Mouse (Mus musculus) lung, postnatal 25 days (tissue): ENCODE measurements around the gene Tnik.

ENCODE experiments used
- DNase-seq: peaks from one replicate; pipeline ENCODE4 v3.0.0; 2022; ENCODE audit warnings: low spot score

Gene Tnik

DNA sequence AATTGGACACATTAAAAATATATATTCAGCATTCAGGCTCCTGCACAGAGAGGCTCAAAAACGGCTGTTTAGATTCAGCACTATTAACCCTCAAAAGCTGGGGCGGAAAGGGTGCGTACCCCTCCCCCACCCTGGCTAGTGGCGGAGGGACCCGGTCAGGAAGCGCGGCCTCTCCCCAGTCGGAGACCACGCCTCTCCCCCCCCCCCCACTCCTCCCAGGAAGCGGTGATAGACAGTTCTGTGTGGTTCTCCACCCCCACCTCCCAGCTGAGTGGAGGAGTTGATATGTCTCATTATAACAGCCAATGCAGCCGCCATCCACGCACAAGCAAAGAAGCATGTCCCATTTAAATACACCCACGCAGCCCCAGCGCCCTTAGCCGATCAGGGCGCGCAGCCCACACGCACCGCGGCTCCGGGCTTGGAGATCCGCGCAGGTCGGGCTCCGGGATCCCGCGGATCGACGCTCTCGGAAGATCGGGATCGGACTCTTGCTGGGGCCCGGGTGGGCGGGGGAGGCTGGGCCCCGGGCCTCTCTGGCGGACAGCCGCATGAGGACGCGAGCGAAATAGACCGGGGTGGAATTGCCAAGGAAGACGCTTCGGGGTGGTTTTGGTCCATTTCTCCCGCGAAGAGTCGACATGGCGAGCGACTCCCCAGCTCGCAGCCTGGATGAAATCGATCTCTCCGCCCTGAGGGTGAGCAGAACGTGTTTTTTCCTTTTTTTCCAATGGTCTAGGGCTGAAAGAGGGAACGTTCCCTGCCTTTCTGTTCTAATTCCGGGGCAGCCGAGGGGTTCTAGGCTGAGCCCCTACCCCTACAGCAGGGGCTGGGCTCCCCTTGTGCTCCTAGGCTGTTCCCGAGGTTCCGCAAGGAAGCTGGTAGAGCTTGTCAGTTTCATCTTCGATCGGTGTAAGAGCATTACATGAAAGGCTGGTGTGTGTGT lies at the start of gene Tnik:
Tnik (plus strand) TSS at position 213 of the 946 bp plus-strand sequence.
- DNase-seq, result peak; percentile 78

DNA sequence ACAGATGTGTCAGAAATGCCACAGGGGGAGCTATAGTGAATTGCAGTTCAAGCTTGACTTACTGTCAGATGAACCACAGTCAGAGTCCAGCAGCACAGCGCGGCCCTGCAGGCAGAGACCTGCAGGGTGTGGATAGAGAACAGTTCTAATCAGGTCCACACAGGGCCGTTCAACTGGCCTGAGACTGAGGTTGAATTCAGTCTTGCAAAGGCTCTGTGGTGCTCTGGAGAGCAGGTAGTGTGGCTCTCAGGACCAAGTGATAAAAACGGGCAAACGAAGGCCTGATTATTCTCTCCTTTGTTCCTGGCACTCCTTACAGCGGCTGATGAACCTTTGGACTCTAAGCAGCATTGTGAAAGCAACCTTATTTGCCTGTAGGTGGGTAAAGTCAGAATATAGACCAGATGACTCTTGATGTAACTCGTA lies 48.1 kb upstream of the Tnik start:
- DNase-seq, result no peak

DNA sequence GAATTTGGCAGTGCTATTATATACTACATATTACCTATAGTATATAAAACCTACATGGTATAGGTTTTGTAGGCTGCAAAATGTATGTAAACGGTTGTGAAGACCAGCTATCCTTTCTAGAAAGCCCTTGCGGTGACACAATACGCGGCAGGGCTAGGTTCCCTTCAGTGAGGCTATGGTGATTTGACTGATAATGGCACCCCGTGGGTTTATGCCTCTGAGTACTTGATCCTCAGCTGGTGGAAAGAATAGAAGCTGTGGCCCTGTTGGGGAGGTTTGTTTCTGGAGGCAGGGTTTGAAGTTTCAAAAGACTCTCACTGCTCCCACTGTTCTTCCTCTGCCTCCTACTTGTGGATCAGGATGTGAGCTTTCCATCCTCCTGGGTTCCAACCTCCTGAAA lies 46.0 kb upstream of the Tnik start:
- no peak for DNase-seq

GRCm38 (mm10) chr3:28219533-28219932 lies 43.5 kb upstream of the Tnik start:
- no peak for DNase-seq

DNA sequence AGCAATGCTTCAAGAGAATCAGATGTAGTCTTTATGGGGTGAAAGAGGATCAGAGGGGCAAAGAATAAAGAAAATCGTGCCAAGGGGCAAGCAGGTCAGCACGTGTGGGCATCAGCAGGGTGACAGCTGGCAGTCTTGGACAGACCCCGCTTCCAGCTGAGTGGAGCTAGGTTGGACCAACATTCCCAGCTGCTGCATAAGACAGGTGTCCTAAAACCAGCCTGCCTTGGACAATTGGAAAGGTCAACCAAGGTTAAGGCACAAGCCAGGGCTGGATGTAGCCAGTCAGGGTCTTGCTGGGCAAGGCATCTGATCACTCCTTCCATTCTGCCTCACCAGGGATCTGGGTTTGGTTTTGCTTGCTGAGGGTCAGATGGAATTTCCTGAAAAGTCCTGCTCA lies 43.0 kb upstream of the Tnik start:
- DNase-seq, result no peak

- DNase-seq, result no peak
Measured at GRCm38 (mm10) chr3:28224437-28225356, 38.3 kb upstream of the Tnik start.

DNA sequence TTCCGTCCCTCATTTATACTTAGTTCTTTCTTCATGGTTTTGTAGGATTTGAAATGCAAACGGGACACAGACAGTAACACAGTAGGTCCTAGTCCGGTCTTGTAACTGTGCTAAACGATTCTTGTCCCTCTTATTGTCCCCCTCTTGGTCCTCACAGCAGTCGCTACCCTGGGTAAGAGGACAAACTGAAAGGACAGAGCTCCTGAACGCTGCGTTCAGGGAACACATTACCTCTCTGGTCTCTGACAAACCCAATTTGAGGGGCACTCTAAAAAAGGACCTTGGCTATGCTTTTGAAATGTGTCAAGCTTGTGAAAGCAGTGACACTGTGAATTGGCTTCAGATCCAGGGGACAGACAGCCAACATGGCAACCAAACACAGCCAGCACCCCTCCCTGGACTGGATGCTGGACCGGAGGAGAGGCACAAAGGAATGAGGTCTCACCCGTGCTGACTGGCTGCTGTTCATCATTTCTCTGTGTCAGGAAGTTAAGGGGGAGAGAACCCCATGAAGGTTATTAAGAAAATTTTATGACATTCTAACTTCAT lies 37.6 kb upstream of the Tnik start:
- DNase-seq, result no peak

- DNase-seq, result no peak
Measured at GRCm38 (mm10) chr3:28226181-28226580, 36.8 kb upstream of the Tnik start.

- no peak for DNase-seq
Measured at GRCm38 (mm10) chr3:28228930-28229329, 34.1 kb upstream of the Tnik start.

- no peak for DNase-seq
Measured at GRCm38 (mm10) chr3:28229503-28229902, 33.5 kb upstream of the Tnik start.

- no peak for DNase-seq
Measured at GRCm38 (mm10) chr3:28232885-28233284, 30.1 kb upstream of the Tnik start.

DNA sequence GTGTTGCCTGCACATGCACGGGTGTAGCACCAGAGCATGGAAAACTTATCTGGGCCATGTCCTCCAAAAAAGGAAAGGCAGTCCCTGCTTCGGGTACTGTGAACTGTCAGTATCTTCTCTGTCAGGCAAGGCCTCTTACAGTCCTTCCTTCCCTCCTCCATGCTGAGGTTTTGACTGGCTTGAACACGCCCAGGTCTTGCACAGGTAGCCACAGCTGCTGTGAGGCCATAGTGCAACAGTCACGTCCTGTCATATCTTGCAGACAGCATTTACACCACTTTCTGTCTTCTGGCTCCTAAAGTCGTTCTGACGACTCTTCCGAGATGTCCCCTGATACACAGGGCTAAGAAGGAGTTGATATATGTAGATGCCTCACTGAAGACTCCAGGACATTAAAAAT lies 28.8 kb upstream of the Tnik start:
- no peak for DNase-seq

DNA sequence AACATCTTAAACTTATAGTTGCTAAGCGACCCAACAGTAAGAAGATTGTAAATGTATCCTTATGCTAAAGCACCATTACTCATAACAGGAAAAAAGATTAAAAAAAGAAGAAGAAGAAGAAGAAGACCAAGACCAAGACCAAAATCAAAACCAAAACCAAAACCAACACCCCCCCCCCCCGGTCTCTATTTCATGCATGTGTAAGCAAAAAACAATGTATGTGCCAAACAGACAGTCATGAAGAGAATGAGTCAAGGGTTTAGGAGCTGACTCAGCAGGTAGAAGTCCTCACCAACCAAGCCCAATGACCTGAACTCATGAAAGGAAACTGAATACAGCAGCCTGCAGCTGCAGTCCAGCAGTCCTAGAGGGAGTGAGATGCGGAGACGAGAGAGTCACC lies 26.3 kb upstream of the Tnik start:
- no peak for DNase-seq

DNA sequence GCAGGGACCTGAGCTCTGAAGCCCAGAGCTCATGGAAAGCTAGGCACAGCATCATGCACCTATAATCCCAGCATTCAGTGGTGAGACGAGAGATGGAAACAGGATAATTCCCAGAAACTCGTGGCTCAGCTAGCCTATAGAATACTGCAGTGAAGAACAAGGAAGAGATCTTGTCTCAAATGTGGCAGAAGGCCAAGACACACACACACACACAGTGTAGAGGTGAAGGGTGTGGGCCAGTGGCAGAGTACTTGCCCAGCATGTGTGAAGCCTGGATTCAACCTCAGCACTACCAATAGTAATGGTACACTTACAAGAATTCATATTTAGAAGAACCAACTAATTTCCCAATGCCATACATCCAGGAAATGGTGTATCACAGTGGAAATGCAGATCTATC lies 24.9 kb upstream of the Tnik start:
- no peak for DNase-seq

DNA sequence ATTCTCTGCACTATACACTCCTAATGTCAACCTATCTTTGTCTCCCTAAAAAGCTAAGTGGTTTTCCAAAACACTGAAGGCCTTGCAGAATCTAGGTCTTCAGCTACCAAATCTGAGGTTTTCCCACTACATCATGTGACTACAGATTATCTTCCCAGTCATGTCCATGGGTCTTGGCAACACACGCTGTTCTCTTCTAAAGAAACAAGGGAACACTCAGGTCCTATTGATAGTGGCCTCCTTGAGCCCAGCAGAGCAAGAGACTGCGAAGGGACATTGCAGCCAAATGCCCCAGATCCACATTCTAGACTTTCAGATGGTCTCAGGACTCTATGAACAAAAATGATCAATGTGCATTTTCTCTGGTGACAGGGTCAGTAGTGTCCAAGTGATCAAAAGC lies 20.5 kb upstream of the Tnik start:
- no peak for DNase-seq

GRCm38 (mm10) chr3:28244244-28244890 lies 18.6 kb upstream of the Tnik start:
- DNase-seq, result no peak

GRCm38 (mm10) chr3:28248255-28248957 lies 14.6 kb upstream of the Tnik start:
- DNase-seq, result no peak

- no peak for DNase-seq
Measured at GRCm38 (mm10) chr3:28255711-28256110, 7.3 kb upstream of the Tnik start.

DNA sequence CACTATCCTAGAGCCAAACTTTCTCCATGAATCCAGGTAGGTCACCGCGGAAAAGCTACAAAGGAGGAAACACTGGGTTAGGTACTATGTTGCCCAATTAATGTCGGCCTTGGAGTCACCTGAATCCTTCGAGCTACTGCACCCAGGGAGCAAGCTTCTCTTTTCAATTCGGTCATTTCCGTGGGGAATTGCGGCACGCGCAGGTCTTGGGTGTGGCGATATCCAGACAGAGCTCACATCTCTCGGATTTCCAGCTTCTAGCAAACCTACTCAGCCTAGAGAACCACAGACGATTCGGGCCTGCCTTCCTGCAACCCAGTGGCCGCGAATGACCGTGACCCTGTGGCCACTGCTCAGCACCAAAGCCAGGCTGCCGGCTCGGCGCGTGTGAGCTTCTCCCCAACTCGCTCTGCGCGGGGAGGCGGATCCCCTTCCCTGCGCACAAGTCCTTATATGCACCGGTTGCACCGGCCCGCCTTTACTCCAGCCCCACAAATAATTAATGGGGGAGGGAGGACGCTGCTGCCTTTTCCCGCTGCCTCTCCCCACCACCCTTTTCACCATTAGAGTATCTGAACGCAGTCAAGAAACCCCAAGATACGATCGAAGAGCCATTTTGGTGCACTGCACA lies 528 bp upstream of the Tnik start:
- DNase-seq, result peak; percentile 54

- peak; percentile 28 for DNase-seq
Measured at GRCm38 (mm10) chr3:28263948-28264840, 1.2 kb downstream of the Tnik start.
